Mouse (Mus musculus): ENCODE measurements around the gene Cirbp.

DNA sequence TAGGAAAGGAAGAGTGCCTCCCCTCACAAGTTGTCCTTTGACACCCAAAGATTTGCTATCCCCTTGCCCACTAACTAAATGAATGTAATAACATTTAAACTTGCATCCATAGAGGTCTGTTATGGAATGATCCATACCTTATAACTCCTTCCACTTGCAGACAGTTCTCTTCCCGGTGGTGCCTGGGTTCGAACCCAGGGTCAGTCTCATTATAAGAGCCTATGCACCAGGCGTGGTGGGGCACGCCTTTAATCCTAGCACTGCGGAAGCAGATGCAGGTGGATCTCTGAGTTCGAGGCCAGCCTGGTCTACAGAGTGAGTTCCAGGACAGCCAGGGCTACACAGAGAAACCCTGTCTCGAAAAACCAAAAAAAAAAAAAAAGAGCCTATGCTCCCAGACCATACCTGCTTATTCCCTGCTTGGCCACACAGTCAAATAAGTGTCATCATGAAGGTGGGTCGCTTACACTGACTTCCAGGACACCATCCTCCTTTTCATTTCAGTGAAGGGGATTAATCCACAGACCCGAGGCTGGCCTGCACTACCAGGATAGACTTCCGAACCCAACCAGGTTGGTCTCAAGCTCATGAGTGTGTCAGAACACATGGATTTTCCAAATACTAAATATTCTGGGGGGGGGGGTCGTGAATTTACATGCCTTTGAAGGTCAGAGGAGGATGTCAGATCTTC, 25.7 kb upstream of the Cirbp start:
- TF ChIP-seq CTCF (IDR thresholded peaks at IDR 0.05; ENCODE audit: low read depth), result no peak
- TF ChIP-seq EP300 (IDR thresholded peaks at IDR 0.05; ENCODE audit: low read depth), result no peak
